Mouse (Mus musculus) Patski (cell line): ENCODE results near the gene Plppr3. TPM values are rescaled to one million over a fixed set of nuclear protein-coding genes. Genes with fewer than 3 reads are reported as not detected.
A peak's percentile ranks its signal among the peaks of the same experiment; 100 is the strongest.

Experiments used
- ATAC-seq: fragments of 100-300 bp; one replicate; pipeline ENCODE4 v1.8.0; 2021
- CTCF ChIA-PET: fragments of 350-600 bp; sonication (Branson Sonifier 250); formaldehyde crosslinking; loops from one replicate; lab custom pipeline; 2022; ENCODE audit warnings: inconsistent platforms; lab: Charles Lee
- POLR2A ChIA-PET: fragments of 350-600 bp; sonication (Branson Sonifier 250); formaldehyde crosslinking; loops from one replicate; lab custom pipeline; 2022; ENCODE audit warnings: antibody characterized with exemption, inconsistent platforms; lab: Charles Lee
- DNase-seq: peaks from one replicate; pipeline ENCODE4 v3.0.0-alpha.2; 2011; ENCODE audit warnings: low read depth, low spot score
- H3K27me3 ChIP-seq: fragments of 371-371 bp; one replicate; pipeline ENCODE4 v1.5.1; 2021
- CTCF ChIP-seq: fragments of 100-300 bp; IDR thresholded peaks from one replicate; pipeline ENCODE4 v1.5.1; 2021
- in situ Hi-C: fragments of 300-500 bp; cut with MboI; formaldehyde crosslinking; loops from 3 replicates; pipeline ENCODE4 v1.11.1; 2018; ENCODE audit warnings: low pct_unique_long_range_greater_than_20kb, mixed read lengths
- polyA plus RNA-seq: library from polyadenylated mRNA; unstranded; gene quantifications from one replicate; pipeline ENCODE4 v1.2.3, GENCODE M21; 2021

Plppr3 gene
- polyA plus RNA-seq, 1 experiment from 2014 or later = 34.6 TPM

DNA sequence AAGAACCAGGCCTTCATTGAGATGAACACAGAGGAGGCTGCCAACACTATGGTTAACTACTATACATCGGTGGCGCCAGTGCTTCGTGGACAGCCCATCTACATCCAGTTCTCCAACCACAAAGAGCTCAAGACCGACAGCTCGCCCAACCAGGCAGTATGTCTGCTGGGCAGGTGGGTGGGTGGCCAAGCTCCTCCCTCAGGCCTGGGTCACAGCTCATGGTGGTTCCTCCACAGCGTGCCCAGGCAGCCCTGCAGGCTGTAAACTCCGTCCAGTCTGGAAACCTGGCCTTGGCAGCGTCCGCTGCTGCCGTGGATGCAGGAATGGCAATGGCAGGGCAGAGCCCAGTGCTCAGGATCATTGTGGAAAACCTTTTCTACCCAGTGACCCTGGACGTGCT lies 15.3 kb downstream of the Plppr3 start:
- no peak for DNase-seq
- POLR2A ChIA-PET = interaction anchor here (1.0 kb wide), 1 partner anchor 15 kb away, joined by 3 read pairs; the partner anchor contains the start of genes Plppr3 and Prtn3
- CTCF ChIA-PET = interaction anchor here (0.8 to 1.8 kb wide), 2 partner anchors 24 kb away, joined by 3 to 5 read pairs; no protein-coding TSS in a partner anchor
- no peak for ATAC-seq
- TF ChIP-seq CTCF = no peak
- no peaks in the 10 kb centered on the region for H3K27me3 ChIP-seq
- in situ Hi-C loops = no loop called here

GRCm38 (mm10) chr10:79858416-79859074 lies 15.9 kb downstream of the Plppr3 start:
- TF ChIP-seq CTCF = no peak
- DNase-seq (no peak), ATAC-seq (no peak)
- H3K27me3 ChIP-seq = no peaks in the 10 kb centered on the region
- ChIA-PET POLR2A (interaction anchor here (1.0 to 2.9 kb wide), 2 partner anchors 7 to 15 kb away, joined by 3 to 11 read pairs; partner anchors contain the start of genes Plppr3 and Prtn3), CTCF (interaction anchor here (0.8 to 1.8 kb wide), 4 partner anchors 24 to 89 kb away, joined by 3 to 5 read pairs (median 3); no protein-coding TSS in a partner anchor)
- in situ Hi-C loops = no loop called here

DNA sequence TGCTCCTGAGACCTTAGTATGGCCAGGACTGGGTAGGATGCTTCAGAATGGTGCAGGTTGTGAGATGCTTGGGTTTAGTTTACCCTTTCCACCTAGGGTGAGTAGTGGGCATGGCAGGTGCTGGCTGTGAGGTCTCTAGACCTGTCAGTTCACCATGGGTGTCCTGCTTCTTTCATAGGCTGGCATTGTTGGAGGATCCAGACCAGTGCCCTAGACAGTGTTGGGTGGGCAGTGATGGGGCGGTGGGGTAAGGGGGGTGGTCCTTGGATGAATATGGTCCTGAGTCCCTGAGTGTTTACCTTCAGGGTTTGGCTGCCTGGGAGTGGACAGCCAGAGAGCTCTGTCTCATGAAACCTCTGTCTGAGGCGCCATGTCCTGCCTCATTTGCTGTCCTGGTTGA lies 16.5 kb downstream of the Plppr3 start:
- in situ Hi-C loops = no loop called here
- no peaks in the 10 kb centered on the region for H3K27me3 ChIP-seq
- POLR2A ChIA-PET = interaction anchor here (2.9 kb wide), 1 partner anchor 8 kb away, joined by 11 read pairs; no protein-coding TSS in a partner anchor

DNA sequence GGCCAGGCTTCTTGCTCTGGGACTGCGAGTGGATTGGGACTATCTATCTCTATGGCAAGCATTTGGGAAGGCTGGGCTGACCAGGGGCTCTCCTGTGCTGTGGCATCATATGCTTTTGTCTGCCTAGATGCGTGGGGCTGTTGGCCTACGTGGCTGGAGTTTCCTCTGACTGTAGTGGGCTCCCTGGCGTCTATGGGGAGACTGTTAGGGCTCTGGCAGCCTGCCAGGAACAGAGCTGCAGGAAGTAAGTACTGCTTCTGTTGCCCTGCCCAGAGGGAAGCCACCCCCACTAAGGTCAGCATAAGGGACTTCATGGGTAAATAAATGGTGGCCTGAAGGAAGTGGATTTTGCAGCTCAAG lies 17.0 kb downstream of the Plppr3 start:
- DNase-seq (no peak), ATAC-seq (no peak)
- ChIA-PET POLR2A (interaction anchor here (2.9 kb wide), 1 partner anchor 8 kb away, joined by 11 read pairs; no protein-coding TSS in a partner anchor), CTCF (interaction anchor here (1.0 to 1.6 kb wide), 4 partner anchors 23 to 103 kb away, joined by 3 to 4 read pairs (median 4); partner anchors contain the start of gene Wdr18)
- no peaks in the 10 kb centered on the region for H3K27me3 ChIP-seq
- in situ Hi-C loops = no loop called here
- no peak for TF ChIP-seq CTCF

More for the DNA sequence above, 16.5 kb downstream of the Plppr3 start:
- DNase-seq = no peak
- no peak for ATAC-seq
- no peak for TF ChIP-seq CTCF
- CTCF ChIA-PET = interaction anchor here (1.0 to 1.8 kb wide), 4 partner anchors 23 to 89 kb away, joined by 3 to 5 read pairs (median 4); no protein-coding TSS in a partner anchor

DNA sequence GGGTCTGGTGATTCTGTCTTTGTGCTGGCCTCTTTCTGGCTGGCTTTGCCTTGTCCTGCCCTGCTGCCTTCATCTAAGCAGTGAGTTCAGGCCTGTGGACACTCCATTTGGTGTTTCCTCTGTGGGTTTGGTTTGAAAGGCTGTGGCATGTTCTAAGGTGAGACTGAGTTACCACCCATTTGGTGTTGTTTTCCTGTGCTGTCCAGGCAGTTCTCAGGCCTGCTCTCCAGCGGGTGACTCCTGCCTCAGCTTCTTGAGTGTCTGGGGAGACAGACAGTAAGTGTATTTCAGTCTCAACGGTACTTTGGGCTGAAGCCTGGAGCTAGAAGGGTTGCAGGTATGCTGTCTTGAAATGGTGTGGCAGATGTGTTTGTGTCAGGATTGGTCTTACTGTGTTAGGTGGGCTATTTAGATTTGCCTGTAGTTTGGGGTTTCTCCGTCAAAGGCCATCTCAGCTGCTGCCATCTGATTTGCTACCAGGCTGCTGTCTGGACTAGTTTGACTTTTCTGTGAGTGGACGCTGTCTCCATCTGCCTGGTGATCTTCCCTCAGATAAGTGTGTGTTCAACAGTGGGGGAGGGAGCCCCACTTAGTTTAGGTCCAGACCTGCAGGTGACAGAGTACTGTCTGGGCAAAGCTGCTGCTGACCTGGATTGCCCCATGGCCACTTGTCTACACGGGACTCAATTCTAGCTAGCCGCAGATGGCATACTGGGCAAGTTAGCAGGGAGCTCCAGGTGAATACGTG lies 17.6 kb downstream of the Plppr3 start:
- DNase-seq (no peak), ATAC-seq (no peak)
- H3K27me3 ChIP-seq = no peaks in the 10 kb centered on the region
- POLR2A ChIA-PET = interaction anchor here (2.9 kb wide), 1 partner anchor 9 kb away, joined by 11 read pairs; no protein-coding TSS in a partner anchor
- in situ Hi-C loops = no loop called here
- CTCF ChIA-PET = interaction anchor here (1.0 to 1.6 kb wide), 3 partner anchors 22 to 103 kb away, joined by 3 to 4 read pairs (median 4); partner anchors contain the start of gene Wdr18
- TF ChIP-seq CTCF = no peak

DNA sequence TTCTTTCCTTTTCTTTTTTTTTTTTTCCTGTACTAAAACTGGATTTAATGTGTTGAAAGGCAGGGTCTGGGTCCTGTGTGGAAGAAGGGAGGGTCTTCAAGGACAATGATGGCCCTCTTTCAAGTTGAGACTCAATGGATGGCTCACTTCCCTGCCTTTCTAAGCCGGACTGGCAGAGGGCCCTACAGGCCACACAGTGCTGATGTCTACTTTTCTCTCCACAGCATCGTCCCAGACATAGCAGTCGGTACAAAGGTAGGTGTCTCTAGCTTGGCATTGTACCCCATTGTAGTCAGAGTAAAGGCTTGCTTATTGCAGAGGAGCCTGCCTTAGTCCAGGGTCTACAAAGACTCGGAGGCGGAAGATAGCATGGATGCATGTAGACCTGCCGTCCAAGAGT lies 18.2 kb downstream of the Plppr3 start:
- H3K27me3 ChIP-seq = no peaks in the 10 kb centered on the region
- POLR2A ChIA-PET = interaction anchor here (0.7 to 2.9 kb wide), 3 partner anchors 9 to 199 kb away, joined by 3 to 11 read pairs (median 4); no protein-coding TSS in a partner anchor
- in situ Hi-C loops = no loop called here
- no peak for DNase-seq
- no peak for ATAC-seq
- no peak for TF ChIP-seq CTCF
- CTCF ChIA-PET = interaction anchor here (0.8 to 1.2 kb wide), 3 partner anchors 28 to 104 kb away, joined by 3 to 4 read pairs (median 3); partner anchors contain the start of gene Wdr18

GRCm38 (mm10) chr10:79855558-79856184 lies 18.8 kb downstream of the Plppr3 start:
- CTCF ChIA-PET = interaction anchor here (0.8 to 1.1 kb wide), 2 partner anchors 29 to 87 kb away, joined by 3 read pairs; no protein-coding TSS in a partner anchor
- DNase-seq (no peak), ATAC-seq (no peak)
- in situ Hi-C loops = no loop called here
- no peak for TF ChIP-seq CTCF
- no peaks in the 10 kb centered on the region for H3K27me3 ChIP-seq
- POLR2A ChIA-PET = interaction anchor here (0.7 to 2.9 kb wide), 5 partner anchors 10 to 200 kb away, joined by 3 to 11 read pairs (median 3); no protein-coding TSS in a partner anchor

- ATAC-seq (peak; percentile 7), DNase-seq (no peak)
- H3K27me3 ChIP-seq = no peaks in the 10 kb centered on the region
- POLR2A ChIA-PET = interaction anchor here (0.9 to 1.3 kb wide), 3 partner anchors 13 to 60 kb away, joined by 3 to 8 read pairs (median 3); no protein-coding TSS in a partner anchor
- TF ChIP-seq CTCF = no peak
- CTCF ChIA-PET = no interaction called here
- in situ Hi-C loops = no loop called here
Measured at GRCm38 (mm10) chr10:79854801-79855541, 19.5 kb downstream of the Plppr3 start.
